Mouse (Mus musculus) E14TG2a.4 (cell line): Measurements from ENCODE around the gene Ndel1.

Source experiments
- CTCF ChIP-seq: conservative IDR thresholded peaks from 2 replicates; pipeline ENCODE4 v1.5.1; 2014; ENCODE audit warnings: low read length
- NANOG ChIP-seq: IDR thresholded peaks from 2 replicates; pipeline ENCODE4 v1.6.1; 2014; ENCODE audit warnings: borderline replicate concordance, low read length, mixed read lengths
- POU5F1 ChIP-seq: IDR thresholded peaks from 2 replicates; pipeline ENCODE4 v1.6.1; 2014; ENCODE audit warnings: low read length, borderline replicate concordance

- TF ChIP-seq CTCF (no peak), NANOG (no peak), POU5F1 (no peak)
Measured at GRCm38 (mm10) chr11:68871748-68872147, at the start of gene Ndel1.
